Mouse (Mus musculus): ENCODE results near the gene Acd.

GRCm38 (mm10) chr8:105693648-105694047, 7.3 kb downstream of the Acd start:
- TF ChIP-seq POLR2A (IDR thresholded peaks at IDR 0.05; ENCODE audit: borderline replicate concordance, insufficient read depth, low read length) (peak; percentile 42; the same call in 1 of the 2 replicates), CTCF (IDR thresholded peaks at IDR 0.05; ENCODE audit: borderline replicate concordance, insufficient read depth, low read depth, low read length) (no peak)

All from cerebellum, adult 2 months (tissue).